Mouse (Mus musculus) gastrocnemius, adult 18-20 months (tissue): ENCODE data around the gene Kif1c. TPM values are rescaled to one million over a fixed set of nuclear protein-coding genes. Genes with fewer than 3 reads are reported as not detected.

Experiments used
- microRNA-seq: library from miRNA; unstranded; fragments of <30 nt; microRNA quantifications from one replicate; pipeline ENCODE4 v1.2.0, GENCODE M21; 2021
- total RNA-seq, 2 experiments: library from RNA; stranded (reverse); gene quantifications; 2 replicates each; pipeline ENCODE4 v1.2.3; 2021

Kif1c gene
- total RNA-seq, 2 experiments from 2014 or later, result 587 to 632 TPM

Small RNAs within 50 kb of the gene (microRNA-seq; reads per million reads assigned to microRNA genes)
- gene Gm22760, result not detected
- not detected for gene Mir6925

Other genes with a start within 250 kb of the Kif1c start
- gene Med11, start 248.6 kb upstream of the Kif1c start, total RNA-seq, result 1 to 10 TPM; 4.2 to 4.9 TPM
- gene Zmynd15, start 241.1 kb upstream of the Kif1c start, total RNA-seq, result under 1 TPM; 0.19 to 0.25 TPM
- 1 to 10 TPM in 1 of 2 experiments, under 1 TPM in 1; 0.73 to 1.2 TPM for gene Cxcl16, start 240.6 kb upstream of the Kif1c start, total RNA-seq
- not detected for gene Tm4sf5, start 195.3 kb upstream of the Kif1c start, total RNA-seq
- gene Vmo1, start 185.9 kb upstream of the Kif1c start, total RNA-seq, result not detected
- not detected for gene Gltpd2, start 181.4 kb upstream of the Kif1c start, total RNA-seq
- 100 to 1,000 TPM; 226 to 241 TPM for gene Psmb6, start 175.2 kb upstream of the Kif1c start, total RNA-seq
- not detected for gene Gm40193, start 167.6 kb upstream of the Kif1c start, total RNA-seq
- 10 to 100 TPM; 12.2 to 17.7 TPM for gene Pld2, start 160.5 kb upstream of the Kif1c start, total RNA-seq
- gene Mink1, start 137.7 kb upstream of the Kif1c start, total RNA-seq, result 10 to 100 TPM; 28.8 to 34.1 TPM
- gene 4930544D05Rik, start 84.7 kb upstream of the Kif1c start, total RNA-seq, result not detected
- gene Chrne, start 81.3 kb upstream of the Kif1c start, total RNA-seq, result 10 to 100 TPM; 14.7 to 20.6 TPM
- gene Gp1ba, start 61.4 kb upstream of the Kif1c start, total RNA-seq, result under 1 TPM in 1 of 2 experiments, not detected in 1; 0.09 TPM
- gene Rnf167, start 53.3 kb upstream of the Kif1c start, total RNA-seq, result 10 to 100 TPM; 35.3 to 37.2 TPM
- 100 to 1,000 TPM; 292 to 304 TPM for gene Slc25a11, start 53.1 kb upstream of the Kif1c start, total RNA-seq
- gene Pfn1, start 45.9 kb upstream of the Kif1c start, total RNA-seq, result 100 to 1,000 TPM; 217 to 233 TPM
- 1,000 to 10,000 TPM; 5,616 to 7,081 TPM for gene Eno3, start 43.3 kb upstream of the Kif1c start, total RNA-seq
- gene Spag7, start 31.1 kb upstream of the Kif1c start, total RNA-seq, result 100 to 1,000 TPM in 1 of 2 experiments, 10 to 100 TPM in 1; 83.4 to 103 TPM
- 10 to 100 TPM; 40.6 TPM for gene Camta2, start 12.4 kb upstream of the Kif1c start, total RNA-seq
- gene Inca1, start 393 bp upstream of the Kif1c start, total RNA-seq, result 1 to 10 TPM; 4.1 to 6.4 TPM
- 10 to 100 TPM; 12.0 to 13.0 TPM for gene Zfp3, start 63.7 kb downstream of the Kif1c start, total RNA-seq
- not detected for gene Scimp, start 112.0 kb downstream of the Kif1c start, total RNA-seq
- 10 to 100 TPM; 36.6 to 39.7 TPM for gene Rabep1, start 144.2 kb downstream of the Kif1c start, total RNA-seq